Mouse (Mus musculus) G1E-ER4 (cell line): ENCODE data around the gene Ltc4s. TPM values are rescaled to one million over a fixed set of nuclear protein-coding genes. Genes with fewer than 3 reads are reported as not detected.

Source experiments
- GATA1 ChIP-seq: IDR thresholded peaks from one replicate; pipeline ENCODE4 v1.8.0; 2012; ENCODE audit warnings: low read length, inconsistent platforms
- polyA plus RNA-seq: library from polyadenylated mRNA; stranded (reverse); fragments of >175 nt; gene quantifications from 2 replicates; pipeline ENCODE4 v1.2.3, GENCODE M21; 2012

The Ltc4s gene
- 0.11 and 0.18 TPM in 2 replicates for polyA plus RNA-seq

GRCm38 (mm10) chr11:50238324-50238723 lies at the start of gene Ltc4s:
Gene Ltc4s, minus strand, starts transcription at chr11:50238616.
- TF ChIP-seq GATA1, result no peak

DNA sequence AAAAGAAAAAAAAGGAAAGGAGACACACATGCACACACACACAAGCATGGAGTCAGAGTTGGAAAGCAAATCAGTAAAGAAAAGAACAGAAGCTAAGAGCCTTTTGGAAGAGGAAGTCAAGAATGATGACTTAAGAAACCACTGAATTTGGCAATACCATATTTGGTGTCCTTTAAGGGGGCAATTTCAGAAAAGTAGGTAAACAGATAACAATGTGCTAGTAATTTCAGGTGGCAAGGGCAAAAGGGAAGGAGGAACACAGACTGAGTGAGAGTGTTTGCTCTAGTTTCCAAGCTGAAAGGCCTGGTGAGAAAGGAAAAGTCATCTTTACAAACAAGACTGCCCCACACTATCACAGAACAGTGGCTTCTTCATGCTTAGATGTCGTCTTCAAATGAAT lies 48.0 kb upstream of the Ltc4s start:
- TF ChIP-seq GATA1, result no peak

DNA sequence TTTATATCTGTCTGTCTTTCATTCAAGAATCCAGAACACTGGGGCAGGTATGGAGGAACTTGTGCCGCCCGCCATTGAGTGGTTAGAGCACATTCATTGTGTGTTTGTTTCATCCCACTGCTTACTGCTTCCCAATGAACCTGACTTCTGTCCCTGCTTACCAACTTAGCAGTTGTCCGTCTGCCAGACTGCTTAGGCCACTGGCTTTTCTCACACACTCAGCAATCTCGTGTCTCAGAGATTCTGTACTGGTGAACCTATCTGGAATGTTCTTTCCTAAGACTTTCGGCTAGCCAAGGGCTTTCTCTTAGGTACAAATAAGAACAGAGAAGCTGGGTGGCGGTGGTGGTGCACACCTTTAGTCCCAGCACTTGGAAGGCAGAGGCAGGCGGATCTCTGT lies 47.3 kb upstream of the Ltc4s start:
- TF ChIP-seq GATA1, result no peak

DNA sequence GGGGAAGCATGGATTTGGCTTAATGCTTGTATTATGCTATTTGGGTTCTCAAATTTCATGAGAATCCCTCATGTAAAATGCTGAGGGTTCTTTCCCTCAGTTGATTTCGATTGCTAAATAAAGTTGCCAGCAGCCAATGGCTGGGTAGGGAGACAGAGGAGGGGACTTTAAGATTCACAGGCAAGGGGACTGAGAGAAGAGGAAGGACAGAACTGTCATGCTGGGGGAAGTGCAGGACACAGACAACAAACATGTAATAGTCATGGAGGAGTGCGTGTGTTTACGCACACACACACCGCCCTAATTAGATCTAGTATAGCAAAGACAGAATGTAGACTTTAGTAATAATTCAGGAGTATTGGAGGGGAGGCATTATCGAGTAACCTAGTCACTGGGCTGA lies 46.8 kb upstream of the Ltc4s start:
- TF ChIP-seq GATA1, result no peak

GRCm38 (mm10) chr11:50280053-50280452 lies 41.6 kb upstream of the Ltc4s start:
- no peak for TF ChIP-seq GATA1

GRCm38 (mm10) chr11:50279005-50279404 lies 40.6 kb upstream of the Ltc4s start:
- no peak for TF ChIP-seq GATA1

- TF ChIP-seq GATA1, result no peak
These were observed 39.3 kb upstream of the Ltc4s start for GRCm38 (mm10) chr11:50277706-50278105.

GRCm38 (mm10) chr11:50277025-50277424 lies 38.6 kb upstream of the Ltc4s start:
- TF ChIP-seq GATA1, result no peak

DNA sequence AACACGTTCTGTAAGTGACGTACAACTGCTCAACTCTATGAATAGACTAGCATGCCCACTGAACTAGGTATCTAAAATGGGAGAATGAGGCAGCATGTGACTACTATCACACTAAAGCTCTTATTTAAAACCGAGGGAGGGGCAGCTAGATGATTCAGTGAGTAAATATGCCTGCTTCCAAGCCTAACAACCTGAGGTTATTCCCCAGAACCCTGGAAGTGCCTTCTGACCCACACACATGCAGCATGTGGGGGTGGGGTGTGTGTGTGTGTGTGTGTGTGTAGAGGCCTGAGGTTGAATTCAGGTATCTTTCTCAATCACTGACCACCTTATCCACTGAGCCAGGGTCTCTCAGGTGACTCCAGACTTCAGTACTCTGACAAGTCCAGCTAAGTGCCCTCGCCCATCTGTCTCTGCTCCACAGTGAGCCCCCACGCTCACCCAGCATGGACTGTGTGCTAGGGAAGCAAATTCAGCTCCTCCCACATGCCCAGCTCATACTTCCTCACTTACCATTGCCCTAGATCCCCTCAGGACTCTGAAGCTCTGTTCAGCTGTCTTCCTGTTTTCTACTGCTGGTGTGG lies 37.2 kb upstream of the Ltc4s start:
- no peak for TF ChIP-seq GATA1

- TF ChIP-seq GATA1, result no peak
These were observed 36.7 kb upstream of the Ltc4s start for GRCm38 (mm10) chr11:50275077-50275476.

- TF ChIP-seq GATA1, result no peak
These were observed 34.4 kb upstream of the Ltc4s start for GRCm38 (mm10) chr11:50272819-50273218.

DNA sequence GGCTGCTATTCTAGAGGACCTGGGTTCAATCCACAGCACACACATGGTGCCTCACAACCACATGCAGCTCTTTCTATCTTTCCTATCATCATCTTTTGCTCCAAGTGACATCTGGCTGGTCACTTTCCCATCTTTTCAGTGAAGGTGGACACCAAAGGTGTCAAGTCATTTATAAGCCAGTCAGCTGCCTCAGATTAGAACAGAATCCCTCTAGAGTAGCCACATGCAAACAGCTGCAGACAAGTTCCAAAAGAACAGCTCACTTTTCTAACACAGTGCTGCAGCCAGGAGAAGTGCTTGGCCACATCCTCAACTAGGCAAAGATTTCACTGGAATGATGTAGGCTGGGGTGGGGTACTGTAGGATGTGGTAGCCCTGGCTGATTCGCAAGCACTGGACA lies 31.5 kb upstream of the Ltc4s start:
- TF ChIP-seq GATA1, result no peak

DNA sequence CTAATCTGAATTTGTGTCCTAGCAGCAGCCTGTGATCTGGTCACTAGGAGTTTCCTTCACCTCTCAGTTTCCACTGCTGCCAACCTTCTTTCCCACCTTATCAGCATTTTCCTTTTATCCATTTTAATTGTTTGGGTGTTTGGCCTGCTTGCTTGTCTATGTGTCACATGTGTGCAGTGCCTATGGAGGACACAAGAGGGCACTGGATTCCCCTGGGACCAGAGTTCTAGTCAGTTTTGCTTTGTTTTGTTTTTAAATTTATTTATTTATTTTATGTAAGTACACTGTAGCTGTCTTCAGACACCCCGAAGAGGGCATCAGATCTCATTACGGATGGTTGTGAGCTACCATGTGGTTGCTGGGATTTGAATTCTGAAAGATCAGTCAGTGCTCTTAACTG lies 30.7 kb upstream of the Ltc4s start:
- TF ChIP-seq GATA1, result no peak

- TF ChIP-seq GATA1, result no peak
These were observed 28.6 kb upstream of the Ltc4s start for GRCm38 (mm10) chr11:50266997-50267396.

DNA sequence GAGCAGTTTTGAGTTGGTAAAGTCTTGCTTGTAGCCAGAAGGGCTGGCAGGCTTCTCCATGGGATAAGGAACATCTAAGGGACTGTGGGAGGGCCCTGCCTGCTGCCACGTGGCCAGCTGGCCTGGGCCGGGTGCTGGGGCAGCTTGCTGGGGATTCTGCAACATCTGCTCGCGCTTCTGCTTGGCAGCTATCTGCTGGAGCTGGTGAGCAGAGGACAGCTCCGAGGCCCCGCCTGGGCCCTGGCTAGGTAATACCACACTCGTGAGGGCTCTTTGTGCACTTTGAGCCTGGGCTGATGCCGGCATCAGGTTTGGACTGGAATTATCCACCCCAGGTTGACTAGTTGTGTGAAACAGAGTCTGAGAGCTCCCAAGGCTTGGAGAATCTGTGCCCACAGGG lies 27.5 kb upstream of the Ltc4s start:
- no peak for TF ChIP-seq GATA1

DNA sequence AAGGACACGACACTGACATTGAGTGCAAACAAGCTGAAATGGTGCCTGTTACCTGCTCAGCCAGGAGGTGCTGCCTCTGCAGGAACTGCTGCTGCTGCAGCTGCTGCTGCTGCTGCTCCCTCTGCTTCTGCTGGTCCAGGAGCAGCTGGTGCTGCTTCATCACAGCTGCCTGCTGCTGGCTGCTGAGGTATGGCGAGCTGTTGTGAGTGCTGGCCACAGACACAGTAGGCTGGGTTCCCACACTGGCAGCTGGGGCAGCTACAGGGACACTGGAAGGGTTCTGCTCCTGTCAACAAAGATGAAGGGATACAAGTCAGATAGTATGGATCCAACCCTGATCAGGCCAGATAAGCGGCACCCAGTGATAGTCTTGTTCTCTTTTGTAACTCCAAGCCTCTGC lies 24.8 kb upstream of the Ltc4s start:
- TF ChIP-seq GATA1, result no peak

DNA sequence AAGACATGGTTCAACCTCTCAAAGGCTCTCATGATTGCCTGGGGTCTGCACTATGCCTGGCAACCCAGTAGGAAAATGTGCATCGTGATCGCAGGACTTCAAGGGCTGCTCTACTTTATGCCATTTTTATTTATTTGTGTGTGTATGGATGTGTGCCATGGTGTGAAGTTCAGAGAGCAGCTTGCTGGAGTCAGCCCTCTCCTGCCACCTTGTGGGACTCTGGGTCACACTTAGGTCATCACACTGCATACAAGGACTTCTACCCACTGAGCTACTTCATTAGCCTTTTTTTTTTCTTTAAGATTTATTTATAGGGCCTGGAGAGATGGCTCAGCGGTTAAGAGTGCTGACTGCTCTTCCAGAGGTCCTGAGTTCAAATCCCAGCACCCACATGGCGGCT lies 23.6 kb upstream of the Ltc4s start:
- TF ChIP-seq GATA1, result no peak

- TF ChIP-seq GATA1, result no peak
These were observed 19.9 kb upstream of the Ltc4s start for GRCm38 (mm10) chr11:50258310-50258709.

- no peak for TF ChIP-seq GATA1
These were observed 18.2 kb upstream of the Ltc4s start for GRCm38 (mm10) chr11:50256615-50257014.
